Mouse (Mus musculus): Measurements from ENCODE around the gene Rnf4. TPM values are rescaled to one million over a fixed set of nuclear protein-coding genes. Genes with fewer than 3 reads are reported as not detected.

Rnf4 gene
- total RNA-seq, 2 experiments from 2014 or later = 85.3 to 98.4 TPM

GRCm38 (mm10) chr5:34398326-34398725 is 62.2 kb downstream of the Rnf4 start:
- DNase-seq (ENCODE audit: low spot score in 2 of 2) = no peak

Other genes with a start within 250 kb of the Rnf4 start
- 1 to 10 TPM in 1 of 2 experiments, under 1 TPM in 1; 0.58 to 2.0 TPM for gene Poln, start 166.8 kb upstream of the Rnf4 start, total RNA-seq (2021)
- gene Haus3, start 166.8 kb upstream of the Rnf4 start, total RNA-seq (2021) = 1 to 10 TPM; 6.5 to 8.9 TPM
- gene Mxd4, start 148.6 kb upstream of the Rnf4 start, total RNA-seq (2021) = 10 to 100 TPM; 64.1 to 69.0 TPM
- 10 to 100 TPM; 23.2 to 24.5 TPM for gene Zfyve28, start 47.8 kb upstream of the Rnf4 start, total RNA-seq (2021)
- gene Cfap99, start 47.7 kb upstream of the Rnf4 start, total RNA-seq (2021) = under 1 TPM; 0.23 to 0.40 TPM
- 10 to 100 TPM; 43.4 to 44.8 TPM for gene Fam193a, start 33.6 kb downstream of the Rnf4 start, total RNA-seq (2021)
- 10 to 100 TPM; 14.0 to 17.3 TPM for gene Tnip2, start 177.7 kb downstream of the Rnf4 start, total RNA-seq (2021)
- gene Sh3bp2, start 189.5 kb downstream of the Rnf4 start, total RNA-seq (2021) = 10 to 100 TPM in 1 of 2 experiments, 1 to 10 TPM in 1; 9.8 to 11.4 TPM
- 100 to 1,000 TPM; 348 to 373 TPM for gene Add1, start 237.4 kb downstream of the Rnf4 start, total RNA-seq (2021)